Mouse (Mus musculus): ENCODE measurements at regions not wholly inside any gene's neighbourhood (a gene's known extent, or its start where the extent isn't known, plus 50 kb on each side); places are given as distances from the start of the nearest gene placed in this dataset.

DNA sequence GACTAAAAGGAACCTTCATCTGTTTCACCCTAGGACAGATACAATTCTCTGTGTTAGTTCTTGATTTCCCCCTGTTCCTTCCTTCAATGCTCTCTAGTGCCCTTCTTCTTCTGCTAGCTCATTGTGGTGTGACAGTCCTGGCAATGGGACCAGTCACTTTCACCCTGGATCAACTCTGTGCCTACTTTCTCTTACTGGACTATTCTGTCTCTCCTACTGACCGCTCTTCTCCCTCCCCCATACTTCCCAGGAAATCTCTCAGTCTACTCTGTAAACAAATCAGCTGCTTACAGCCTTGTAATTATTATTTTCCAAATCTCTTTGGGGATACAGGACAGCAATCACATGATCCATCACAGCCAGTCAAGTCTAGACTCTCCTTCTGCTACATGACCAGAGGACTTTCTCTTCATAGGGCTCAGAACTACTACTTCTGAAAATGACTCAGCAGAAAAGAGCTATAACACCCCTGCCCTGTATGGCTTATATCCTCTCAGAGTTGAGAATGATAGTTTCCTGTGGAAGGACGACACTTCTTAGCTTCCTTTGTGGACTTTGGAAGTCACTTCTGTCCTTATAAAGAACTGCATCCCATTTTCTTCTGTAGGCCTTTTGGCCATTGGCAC, 86.8 kb upstream of the Adgra3 start:
- Histone ChIP-seq H3K27me3 (replicated peaks; ENCODE audit: control insufficient read depth, insufficient read depth, low read length) (no peaks in the 10 kb centered on the region), H3K9me3 (replicated peaks; ENCODE audit: control insufficient read depth, low read length) (no peaks in the 10 kb centered on the region), H3K4me3 (ENCODE audit: low read depth, low read length) (no peak overlapping the region), H3K4me2 (ENCODE audit: low read length) (no peak overlapping the region), H3K4me1 (ENCODE audit: control insufficient read depth, insufficient read depth, low read length) (no peaks in the 10 kb centered on the region), H3K9ac (ENCODE audit: low read length) (no peak overlapping the region), H3K36me3 (ENCODE audit: control insufficient read depth, insufficient read depth, low read length) (no peaks in the 10 kb centered on the region), H3K27ac (ENCODE audit: low read depth, low read length) (no peak overlapping the region)
- ATAC-seq = no peak
- DNase-seq (ENCODE audit: low spot score) = no peak
- WGBS = 98% methylated on average over 2 of the region's 2 CpGs

- H3K27ac ChIP-seq (ENCODE audit: low read depth, low read length) = no peak overlapping the region
- ATAC-seq = no peak
- WGBS = 79% methylated on average over 2 of the region's 2 CpGs
Measured at GRCm38 (mm10) chr5:50130202-50130601, 71.4 kb upstream of the Adgra3 start.

DNA sequence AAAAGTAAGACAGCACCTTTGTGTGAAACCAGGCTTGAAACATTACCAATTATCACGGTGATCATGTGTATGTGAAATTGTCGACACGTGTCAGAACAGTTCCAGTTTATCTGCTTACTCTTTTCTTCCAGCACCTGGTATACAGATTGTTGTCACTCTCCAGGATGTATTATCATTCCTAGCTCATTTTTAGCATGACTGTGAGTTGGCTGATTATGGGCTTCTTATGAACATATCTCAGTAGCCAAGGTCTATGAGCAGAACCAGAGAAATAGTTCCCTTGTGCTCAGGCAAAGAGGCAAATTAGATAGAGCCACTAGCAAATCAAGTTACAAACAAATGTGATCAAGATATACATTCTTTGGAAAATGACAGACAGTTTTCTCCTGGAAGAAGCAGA, 70.2 kb upstream of the Adgra3 start:
- no peak overlapping the region for H3K4me2 ChIP-seq (ENCODE audit: low read length)
- WGBS = 82% methylated on average over 3 of the region's 3 CpGs
- no peak overlapping the region for H3K9ac ChIP-seq (ENCODE audit: low read length)
- no peaks in the 10 kb centered on the region for H3K9me3 ChIP-seq (replicated peaks; ENCODE audit: control insufficient read depth, low read length)
- DNase-seq (ENCODE audit: low spot score) = no peak
- no peak overlapping the region for H3K27ac ChIP-seq (ENCODE audit: low read depth, low read length)
- no peak for ATAC-seq
- no peak overlapping the region for H3K4me3 ChIP-seq (ENCODE audit: low read depth, low read length)
- H3K27me3 ChIP-seq (replicated peaks; ENCODE audit: control insufficient read depth, insufficient read depth, low read length) = no peaks in the 10 kb centered on the region
- H3K4me1 ChIP-seq (ENCODE audit: control insufficient read depth, insufficient read depth, low read length) = no peaks in the 10 kb centered on the region
- no peaks in the 10 kb centered on the region for H3K36me3 ChIP-seq (ENCODE audit: control insufficient read depth, insufficient read depth, low read length)

More at GRCm38 (mm10) chr5:50130202-50130601, 71.4 kb upstream of the Adgra3 start:
- DNase-seq (ENCODE audit: low spot score) = no peak
- Histone ChIP-seq H3K4me3 (ENCODE audit: low read depth, low read length) (no peak overlapping the region), H3K9me3 (replicated peaks; ENCODE audit: control insufficient read depth, low read length) (no peaks in the 10 kb centered on the region), H3K9ac (ENCODE audit: low read length) (no peak overlapping the region), H3K27me3 (replicated peaks; ENCODE audit: control insufficient read depth, insufficient read depth, low read length) (no peaks in the 10 kb centered on the region), H3K4me2 (ENCODE audit: low read length) (no peak overlapping the region), H3K4me1 (ENCODE audit: control insufficient read depth, insufficient read depth, low read length) (no peaks in the 10 kb centered on the region), H3K36me3 (ENCODE audit: control insufficient read depth, insufficient read depth, low read length) (no peaks in the 10 kb centered on the region)

- WGBS = 87% methylated on average over 2 of the region's 2 CpGs
- ATAC-seq = no peak
Measured at GRCm38 (mm10) chr5:50126594-50126993, 67.8 kb upstream of the Adgra3 start.

GRCm38 (mm10) chr5:50126177-50126576, 67.4 kb upstream of the Adgra3 start:
- ATAC-seq = no peak
- H3K4me3 ChIP-seq (ENCODE audit: low read depth, low read length) = no peak overlapping the region
- no peaks in the 10 kb centered on the region for H3K27me3 ChIP-seq (replicated peaks; ENCODE audit: control insufficient read depth, insufficient read depth, low read length)
- H3K9me3 ChIP-seq (replicated peaks; ENCODE audit: control insufficient read depth, low read length) = no peaks in the 10 kb centered on the region
- H3K36me3 ChIP-seq (ENCODE audit: control insufficient read depth, insufficient read depth, low read length) = no peaks in the 10 kb centered on the region
- H3K4me2 ChIP-seq (ENCODE audit: low read length) = no peak overlapping the region
- no peaks in the 10 kb centered on the region for H3K4me1 ChIP-seq (ENCODE audit: control insufficient read depth, insufficient read depth, low read length)
- H3K27ac ChIP-seq (ENCODE audit: low read depth, low read length) = no peak overlapping the region
- no peak for DNase-seq (ENCODE audit: low spot score)
- H3K9ac ChIP-seq (ENCODE audit: low read length) = no peak overlapping the region

More at GRCm38 (mm10) chr5:50126594-50126993, 67.8 kb upstream of the Adgra3 start:
- Histone ChIP-seq H3K4me1 (ENCODE audit: control insufficient read depth, insufficient read depth, low read length) (no peaks in the 10 kb centered on the region), H3K4me2 (ENCODE audit: low read length) (no peak overlapping the region), H3K27ac (ENCODE audit: low read depth, low read length) (no peak overlapping the region), H3K27me3 (replicated peaks; ENCODE audit: control insufficient read depth, insufficient read depth, low read length) (no peaks in the 10 kb centered on the region), H3K4me3 (ENCODE audit: low read depth, low read length) (no peak overlapping the region), H3K9ac (ENCODE audit: low read length) (no peak overlapping the region), H3K36me3 (ENCODE audit: control insufficient read depth, insufficient read depth, low read length) (no peaks in the 10 kb centered on the region), H3K9me3 (replicated peaks; ENCODE audit: control insufficient read depth, low read length) (no peaks in the 10 kb centered on the region)
- DNase-seq (ENCODE audit: low spot score) = no peak

- no peak overlapping the region for H3K27ac ChIP-seq (ENCODE audit: low read depth, low read length)
- H3K27me3 ChIP-seq (replicated peaks; ENCODE audit: control insufficient read depth, insufficient read depth, low read length) = no peaks in the 10 kb centered on the region
- WGBS = 87% methylated on average over 2 of the region's 2 CpGs
- no peaks in the 10 kb centered on the region for H3K4me1 ChIP-seq (ENCODE audit: control insufficient read depth, insufficient read depth, low read length)
- no peaks in the 10 kb centered on the region for H3K36me3 ChIP-seq (ENCODE audit: control insufficient read depth, insufficient read depth, low read length)
- no peak for ATAC-seq
- DNase-seq (ENCODE audit: low spot score) = no peak
- H3K9me3 ChIP-seq (replicated peaks; ENCODE audit: control insufficient read depth, low read length) = no peaks in the 10 kb centered on the region
- H3K4me3 ChIP-seq (ENCODE audit: low read depth, low read length) = no peak overlapping the region
- H3K4me2 ChIP-seq (ENCODE audit: low read length) = no peak overlapping the region
- H3K9ac ChIP-seq (ENCODE audit: low read length) = no peak overlapping the region
Measured at GRCm38 (mm10) chr5:50125676-50126075, 66.9 kb upstream of the Adgra3 start.

DNA sequence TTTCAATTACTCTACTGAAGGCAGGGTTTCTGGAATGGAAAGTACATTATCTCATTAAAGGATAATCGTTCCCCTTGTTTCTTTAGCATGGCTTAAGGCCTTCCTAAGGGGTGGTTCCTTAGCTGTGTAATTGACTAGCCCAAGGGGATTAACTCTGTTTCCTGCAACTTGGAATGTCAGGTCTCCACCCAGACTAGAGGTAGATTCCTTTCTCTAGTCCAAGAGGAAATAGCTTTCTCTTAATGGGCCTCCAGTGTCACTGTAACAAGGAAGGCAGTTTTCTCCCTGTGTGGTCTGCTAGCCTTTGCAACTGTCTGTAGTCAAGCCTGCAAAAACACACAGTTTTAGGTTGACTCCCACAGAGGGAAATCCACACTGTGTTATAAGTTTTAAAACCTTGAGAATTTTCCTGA, 64.0 kb upstream of the Adgra3 start:
- Histone ChIP-seq H3K4me2 (ENCODE audit: low read length) (no peak overlapping the region), H3K27ac (ENCODE audit: low read depth, low read length) (no peak overlapping the region), H3K4me3 (ENCODE audit: low read depth, low read length) (no peak overlapping the region), H3K4me1 (ENCODE audit: control insufficient read depth, insufficient read depth, low read length) (no peaks in the 10 kb centered on the region), H3K9ac (ENCODE audit: low read length) (no peak overlapping the region), H3K36me3 (ENCODE audit: control insufficient read depth, insufficient read depth, low read length) (no peaks in the 10 kb centered on the region), H3K27me3 (replicated peaks; ENCODE audit: control insufficient read depth, insufficient read depth, low read length) (no peaks in the 10 kb centered on the region), H3K9me3 (replicated peaks; ENCODE audit: control insufficient read depth, low read length) (no peaks in the 10 kb centered on the region)
- ATAC-seq (no peak), DNase-seq (ENCODE audit: low spot score) (no peak)
- 0% methylated on average over 1 of the region's 1 CpGs for WGBS

GRCm38 (mm10) chr5:50119860-50120259, 61.1 kb upstream of the Adgra3 start:
- Histone ChIP-seq H3K9ac (ENCODE audit: low read length) (no peak overlapping the region), H3K36me3 (ENCODE audit: control insufficient read depth, insufficient read depth, low read length) (no peaks in the 10 kb centered on the region), H3K27me3 (replicated peaks; ENCODE audit: control insufficient read depth, insufficient read depth, low read length) (no peaks in the 10 kb centered on the region), H3K4me1 (ENCODE audit: control insufficient read depth, insufficient read depth, low read length) (no peaks in the 10 kb centered on the region), H3K4me2 (ENCODE audit: low read length) (no peak overlapping the region), H3K9me3 (replicated peaks; ENCODE audit: control insufficient read depth, low read length) (no peaks in the 10 kb centered on the region), H3K4me3 (ENCODE audit: low read depth, low read length) (no peak overlapping the region), H3K27ac (ENCODE audit: low read depth, low read length) (no peak overlapping the region)
- DNase-seq (ENCODE audit: low spot score) (no peak), ATAC-seq (no peak)
- 65% methylated on average over 1 of the region's 1 CpGs for WGBS
